Mouse (Mus musculus): ENCODE data around the gene Lce3e.

The Lce3e gene

DNA sequence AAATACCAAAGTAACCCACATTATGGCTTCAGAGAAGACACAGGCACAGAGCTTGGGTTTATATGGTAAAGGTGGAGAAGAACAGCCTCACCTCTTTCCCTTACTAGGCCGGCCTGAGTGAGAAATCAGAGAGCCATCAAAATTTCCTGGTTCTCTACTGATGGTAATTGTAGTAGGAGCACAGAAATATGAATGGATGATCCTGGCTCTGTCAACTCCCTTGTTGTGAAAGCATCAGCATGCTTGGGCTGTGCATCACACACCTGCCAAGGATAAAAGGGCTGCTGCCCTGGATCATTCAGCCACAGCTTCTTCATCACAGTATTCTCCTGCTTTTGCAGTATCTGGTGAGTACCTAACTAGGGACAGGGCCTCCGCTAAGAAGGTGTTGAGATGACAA is at the start of gene Lce3e:
Gene Lce3e (plus strand): TSS at position 301 of the 400 bp plus-strand sequence.
- DNase-seq (ENCODE audit: low spot score in 2 of 2) = no peak

DNA sequence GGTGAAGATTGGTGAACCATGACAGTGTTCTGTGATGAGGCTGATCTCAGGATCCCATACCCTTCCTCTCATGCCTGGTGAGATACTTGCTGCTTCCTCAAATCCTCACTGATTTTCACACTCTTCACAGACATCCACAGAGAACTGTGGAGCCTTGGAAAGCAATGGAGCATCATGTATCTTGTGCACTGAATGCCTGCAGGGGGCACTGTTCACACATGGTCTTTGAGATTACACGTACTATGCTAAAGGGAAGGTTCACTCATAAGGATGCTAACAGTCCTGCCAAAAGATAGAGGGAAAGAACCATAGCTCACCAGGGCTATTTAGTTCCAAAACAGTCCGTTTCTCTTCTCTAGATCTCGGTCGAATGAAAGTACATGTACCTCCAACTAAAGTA is 46.5 kb upstream of the Lce3e start:
- peak in 1 of 2 experiments; percentile 15 for DNase-seq (ENCODE audit: low spot score in 2 of 2)

DNA sequence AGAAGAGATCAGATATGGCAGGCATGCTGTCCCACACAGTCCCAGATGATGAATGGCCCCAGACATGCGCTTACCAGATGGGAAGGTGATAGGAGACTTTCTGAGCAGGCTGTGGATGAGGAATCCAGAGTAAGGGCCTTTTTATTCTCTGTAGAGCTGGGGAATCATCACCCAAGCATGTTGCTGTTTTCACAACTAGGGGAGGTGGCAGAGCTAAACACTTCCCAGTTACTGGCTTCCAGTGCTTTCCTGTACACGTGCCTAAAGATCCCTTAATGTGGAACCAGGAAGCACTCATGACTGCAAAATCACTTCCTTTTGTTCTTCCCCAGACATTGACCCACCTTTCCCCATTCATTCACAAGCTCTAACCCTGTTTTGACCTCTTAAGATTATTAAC is 40.7 kb upstream of the Lce3e start, which contains the start of gene Lce3a:
Gene Lce3a (minus strand): TSS at position 101 of the 400 bp plus-strand sequence.
- no peak for DNase-seq (ENCODE audit: low spot score in 2 of 2)

DNA sequence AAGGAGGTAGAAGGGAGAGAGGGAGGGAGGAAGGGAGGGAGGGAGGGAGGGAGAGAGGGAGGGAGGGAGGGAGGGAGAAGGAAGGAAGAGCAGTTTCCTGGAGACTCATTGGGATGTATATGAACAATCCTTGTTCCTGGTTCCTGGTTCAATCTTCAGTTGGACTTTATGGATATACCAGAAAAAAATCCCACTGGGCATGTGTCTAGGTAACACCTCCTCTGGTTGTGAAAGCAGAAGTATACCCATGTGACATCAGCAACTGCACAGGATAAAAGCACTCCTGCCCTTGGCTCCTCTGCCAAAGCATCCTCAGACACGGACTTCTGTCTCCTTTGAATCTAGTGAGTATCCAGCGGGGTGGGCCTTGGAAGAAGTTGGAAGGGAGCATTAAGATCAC is 34.2 kb upstream of the Lce3e start, which contains the start of gene Lce3b:
Gene Lce3b (plus strand): TSS at position 301 of the 400 bp plus-strand sequence.
- DNase-seq (ENCODE audit: low spot score in 2 of 2) = no peak

DNA sequence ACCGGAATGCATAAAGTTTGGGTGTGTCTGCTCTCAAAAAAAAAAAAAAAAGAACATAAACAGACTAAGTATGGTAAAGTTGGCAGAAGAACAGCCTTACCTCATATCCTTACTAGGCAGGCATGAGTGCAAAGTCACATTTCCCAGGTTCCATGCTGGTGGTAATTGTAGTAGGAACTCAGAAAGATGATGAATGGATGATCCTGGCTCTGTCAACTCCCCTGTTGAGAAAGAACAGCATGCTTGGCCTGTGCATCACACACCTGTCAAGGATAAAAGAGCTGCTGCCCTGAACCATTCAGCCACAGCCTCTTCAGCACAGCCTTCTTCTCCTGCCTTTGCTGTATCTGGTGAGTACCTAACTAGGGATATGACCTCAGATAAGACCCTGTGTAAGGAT is 22.7 kb upstream of the Lce3e start, which contains the start of gene Lce3c:
Gene Lce3c (plus strand): TSS at position 301 of the 400 bp plus-strand sequence.
- DNase-seq (ENCODE audit: low spot score in 2 of 2) = no peak

DNA sequence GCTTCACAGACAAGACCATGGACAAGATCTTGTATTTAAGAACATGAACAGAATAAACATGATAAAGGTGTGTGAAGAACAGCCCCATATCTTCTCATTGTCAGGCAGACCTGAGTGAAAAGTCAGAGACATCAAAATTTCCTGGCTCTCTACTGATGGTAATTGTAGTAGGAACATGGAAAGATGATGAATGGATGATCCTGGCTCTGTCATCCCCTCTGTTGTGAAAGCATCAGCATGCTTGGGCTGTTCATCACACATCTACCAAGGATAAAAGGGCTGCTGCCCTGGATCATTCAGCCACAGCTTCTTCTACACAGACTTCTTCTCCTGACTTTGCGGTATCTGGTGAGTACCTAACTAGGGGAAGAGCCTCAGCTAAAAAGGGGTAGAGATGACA is 9.8 kb upstream of the Lce3e start, which contains the start of gene Lce3d:
Gene Lce3d (plus strand): TSS at position 301 of the 400 bp plus-strand sequence.
- no peak for DNase-seq (ENCODE audit: low spot score in 2 of 2)

DNA sequence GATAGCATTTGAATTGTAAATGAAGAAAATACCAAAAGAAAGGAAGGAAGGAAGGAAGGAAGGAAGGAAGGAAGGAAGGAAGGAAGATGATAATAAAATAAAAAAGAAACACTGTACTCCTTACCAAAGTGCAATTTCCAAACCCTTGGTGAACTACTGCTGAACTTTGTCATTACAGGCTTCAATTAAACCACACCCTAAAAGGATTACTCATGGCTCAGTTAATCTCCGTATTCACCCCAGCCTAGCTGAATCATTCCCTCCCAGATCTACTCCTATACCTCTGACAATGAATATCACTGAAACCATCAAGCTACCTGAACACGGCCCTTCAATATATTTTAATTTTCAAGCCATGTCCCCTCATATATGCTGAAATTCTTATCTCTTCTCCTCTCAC is 11.6 kb downstream of the Lce3e start:
- DNase-seq (ENCODE audit: low spot score in 2 of 2) = no peak

DNA sequence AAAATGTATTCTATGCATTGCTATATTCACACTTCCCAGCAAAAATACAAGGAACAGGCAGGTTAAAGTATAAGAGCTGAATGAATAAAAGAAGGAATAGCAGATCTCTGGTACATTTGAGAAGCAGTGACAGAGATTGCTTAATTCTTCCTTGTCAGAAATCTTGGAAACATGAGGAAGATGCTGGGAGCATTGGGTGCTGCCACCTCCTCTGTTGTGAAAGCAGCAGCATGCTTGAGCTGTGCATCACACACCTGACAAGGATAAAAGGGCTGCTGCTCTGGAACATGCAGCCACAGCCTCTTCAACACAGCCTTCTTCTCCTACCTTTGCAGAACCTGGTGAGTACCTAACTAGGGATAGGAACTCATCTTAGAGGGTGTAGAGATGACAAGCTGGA is 25.1 kb downstream of the Lce3e start, which contains the start of gene Lce3f:
Gene Lce3f (plus strand): TSS at position 301 of the 400 bp plus-strand sequence.
- no peak for DNase-seq (ENCODE audit: low spot score in 2 of 2)

DNA sequence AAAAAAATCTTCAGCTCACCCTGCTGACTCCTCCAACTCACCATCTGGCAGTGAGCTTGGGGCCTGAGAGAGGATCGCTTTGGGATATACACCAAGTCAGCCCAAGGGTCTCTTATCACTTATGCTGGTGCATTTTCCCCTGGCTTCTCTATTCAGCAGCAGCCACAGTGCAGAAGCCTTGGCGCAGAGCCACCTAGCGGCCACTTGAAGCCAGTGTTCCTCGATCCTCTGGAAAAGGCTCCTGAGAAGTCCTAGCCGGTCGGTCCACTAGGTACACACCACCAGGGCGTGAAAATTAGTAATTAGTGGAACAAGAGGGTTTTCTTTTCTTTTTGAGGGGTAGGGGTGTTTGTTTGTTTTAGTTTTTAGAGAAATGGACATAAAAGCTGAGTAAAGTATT is 31.8 kb downstream of the Lce3e start:
- DNase-seq (ENCODE audit: low spot score in 2 of 2) = peak; percentile 32 to 72

DNA sequence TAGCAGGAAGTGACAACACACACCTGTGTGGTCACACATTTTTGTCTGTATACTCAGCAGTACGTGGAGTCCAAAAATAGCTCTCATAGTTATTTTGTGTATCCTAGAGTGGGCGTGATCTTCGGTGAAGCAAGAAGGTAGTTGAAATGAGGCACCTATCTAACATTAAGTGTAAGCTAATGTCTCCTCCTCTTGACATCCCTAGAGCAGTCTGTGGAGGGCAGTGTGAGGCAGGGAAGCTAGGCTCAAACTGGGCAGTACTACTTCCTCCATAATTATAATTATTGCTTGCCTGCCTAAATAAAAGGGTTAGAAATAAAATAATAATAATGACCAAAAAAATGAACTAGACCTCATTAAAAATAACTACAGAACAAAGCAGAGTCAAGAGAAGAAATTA is 33.8 kb downstream of the Lce3e start:
- DNase-seq (ENCODE audit: low spot score in 2 of 2) = no peak

DNA sequence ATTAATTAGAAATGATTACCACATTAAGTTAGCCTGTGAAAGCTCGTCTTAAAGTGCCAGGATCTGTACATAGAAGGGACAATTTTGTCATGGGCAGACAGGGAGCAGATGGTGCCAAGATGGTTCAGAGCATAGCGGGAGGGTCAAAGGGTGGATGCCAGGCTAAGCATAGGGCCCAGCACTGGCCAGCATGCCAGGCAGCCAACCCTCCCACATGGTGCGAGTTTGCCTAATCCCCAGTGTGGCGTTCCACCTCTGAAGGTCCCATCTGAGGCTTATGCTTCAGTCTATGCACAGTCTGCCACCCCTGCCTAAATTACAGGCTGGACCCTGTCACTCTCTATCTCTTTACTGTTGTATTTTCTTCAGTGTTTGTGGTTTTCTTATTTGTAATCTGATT is 36.0 kb downstream of the Lce3e start:
- no peak for DNase-seq (ENCODE audit: low spot score in 2 of 2)

DNA sequence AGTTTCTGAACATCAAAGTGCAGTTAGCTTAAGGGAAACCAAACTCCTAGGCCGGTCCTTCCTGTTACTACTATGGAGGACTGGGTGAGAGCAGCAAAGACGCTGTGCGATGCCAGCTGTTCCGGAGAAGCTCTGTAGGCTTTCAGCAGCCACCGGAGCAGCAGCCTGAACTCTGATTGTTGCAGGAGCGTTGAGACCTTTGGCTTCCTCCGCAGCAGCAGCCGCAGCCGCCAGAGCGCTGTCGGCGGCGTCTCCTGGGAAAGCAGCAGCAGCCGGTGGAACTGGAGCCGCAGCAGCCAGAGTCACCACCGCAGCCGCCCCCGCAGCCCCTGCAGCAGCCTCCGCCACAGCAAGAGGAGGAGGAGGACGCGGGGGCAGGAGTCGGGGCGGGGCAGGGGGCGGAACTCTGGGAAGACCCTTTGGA is 47.5 kb downstream of the Lce3e start:
- peak; percentile 15 to 52 for DNase-seq (ENCODE audit: low spot score in 2 of 2)

DNA sequence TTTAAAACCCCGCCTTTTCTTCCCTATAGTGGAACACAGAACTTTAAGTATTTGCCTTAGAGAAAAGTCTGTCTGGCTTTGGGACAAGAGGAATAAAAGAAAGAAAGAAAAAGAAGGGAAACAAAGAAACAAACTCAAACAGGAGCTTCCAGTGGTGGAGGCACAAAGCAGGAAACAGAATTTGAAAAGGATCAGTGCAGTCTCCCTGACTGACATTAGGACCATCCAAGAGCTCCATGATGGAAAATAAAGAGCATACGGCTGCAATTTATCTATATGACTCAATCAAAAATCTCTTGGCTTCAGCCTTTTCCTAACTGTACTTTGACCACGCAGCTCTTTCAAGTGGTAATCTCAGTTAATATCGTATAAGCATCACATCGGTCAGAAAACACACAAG is 48.0 kb downstream of the Lce3e start:
- DNase-seq (ENCODE audit: low spot score in 2 of 2) = no peak

DNA sequence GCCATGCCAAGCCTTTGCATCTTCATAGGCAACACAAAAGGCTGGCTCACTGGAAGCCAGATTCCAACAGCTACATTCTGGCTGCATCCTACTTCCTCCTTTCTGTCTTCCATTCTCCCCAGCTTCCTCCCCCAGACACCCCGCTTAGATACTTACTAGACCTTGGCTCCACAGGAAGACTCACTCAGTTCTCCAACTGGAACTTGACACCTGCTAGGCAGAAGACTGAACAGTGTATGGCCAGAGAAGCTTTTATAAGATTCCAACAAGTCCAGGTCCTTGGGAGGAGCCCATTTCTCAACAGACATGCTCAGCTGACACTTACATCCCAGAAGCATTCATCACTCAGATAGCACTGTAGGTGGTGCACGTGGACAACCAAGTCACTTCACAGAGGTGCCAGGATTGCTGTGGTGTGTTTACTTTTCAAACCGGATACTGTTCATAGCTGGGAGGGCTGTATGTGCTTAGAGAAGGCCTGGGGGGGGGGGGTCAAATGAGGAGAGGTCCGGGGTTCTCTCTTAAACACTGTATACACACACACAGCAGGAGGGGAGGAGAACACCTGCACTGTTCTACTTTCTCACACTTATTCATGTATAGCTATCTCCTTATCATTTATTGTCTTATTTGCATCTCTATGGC is 48.7 kb downstream of the Lce3e start, which contains the start of gene Crct1:
Gene Crct1 (minus strand): TSS at position 228 of the 645 bp plus-strand sequence.
- no peak for DNase-seq (ENCODE audit: low spot score in 2 of 2)

Data from frontal cortex, postnatal 14 days (tissue).